Mouse (Mus musculus): ENCODE results near the gene Txndc12.

GRCm38 (mm10) chr4:108902886-108903285 is 68.5 kb downstream of the Txndc12 start:
- TF ChIP-seq CTCF (conservative IDR thresholded peaks at IDR 0.05; ENCODE audit: insufficient read depth, insufficient read length, low read depth, low read length) (no peak), POLR2A (IDR thresholded peaks at IDR 0.05; ENCODE audit: low read depth, low read length) (no peak)
